Mouse (Mus musculus): ENCODE measurements around the gene Ggn. TPM values are rescaled to one million over a fixed set of nuclear protein-coding genes. Genes with fewer than 3 reads are reported as not detected.
"Not testable (repeated sequence)": the region's sequence is repeated elsewhere in the genome, so short reads cannot be mapped to it uniquely, and the experiment has no call there.

The Ggn gene
- total and polyA plus RNA-seq, 3 experiments = 0.19 to 1.0 TPM; not detected in 1

- Histone ChIP-seq H3K27me3 (ENCODE audit: control insufficient read depth in 1 of 2, insufficient read depth in 2 of 2, low read length in 2 of 2) (no peaks in the 10 kb centered on the region), H3K27ac (ENCODE audit: control insufficient read depth, low read depth, low read length) (no peak overlapping the region), H3K4me1 (ENCODE audit: control insufficient read depth in 1 of 2, insufficient read depth in 2 of 2, low read length in 2 of 2) (peaks cover 3 to 9% of the 10 kb centered on the region in 2 experiments; a peak in 3 of 4 replicates), H3K9ac (ENCODE audit: control insufficient read depth, low read depth, low read length, poor library complexity, severe bottlenecking) (no peak overlapping the region), H3K79me2 (ENCODE audit: control insufficient read depth, insufficient read depth, low read length, poor library complexity) (no peaks in the 10 kb centered on the region), H3K9me3 (replicated peaks; ENCODE audit: insufficient read depth, low read length) (no peaks in the 10 kb centered on the region), H3K36me3 (ENCODE audit: control insufficient read depth in 1 of 2, insufficient read depth in 2 of 2, low read length in 2 of 2) (peaks cover 0 to 6% of the 10 kb centered on the region in 2 experiments; a peak in 2 of 4 replicates), H3K4me3 (ENCODE audit: control insufficient read depth in 1 of 2, insufficient read depth in 1 of 2, low read depth in 2 of 2, low read length in 2 of 2) (no peak overlapping the region)
- TF ChIP-seq MAFK (IDR thresholded peaks at IDR 0.05; ENCODE audit: borderline replicate concordance, low read depth, low read length) (no peak), KAT2A (conservative IDR thresholded peaks at IDR 0.05; ENCODE audit: low read depth, low read length) (no peak), USF2 (IDR thresholded peaks at IDR 0.05; ENCODE audit: borderline replicate concordance in 1 of 2, insufficient read depth in 1 of 2, low read depth in 1 of 2, low read length in 2 of 2) (no peak), ZMIZ1 (IDR thresholded peaks at IDR 0.05; ENCODE audit: low read depth, low read length) (no peak)
- DNase-seq (ENCODE audit: low read depth, low spot score) = no peak
Observed at GRCm38 (mm10) chr7:29137429-29137828, 32.6 kb upstream of the Ggn start.

GRCm38 (mm10) chr7:29139237-29139636 is 30.8 kb upstream of the Ggn start:
- DNase-seq (ENCODE audit: low read depth, low spot score); H3K4me3 ChIP-seq (ENCODE audit: control insufficient read depth in 1 of 2, insufficient read depth in 1 of 2, low read depth in 2 of 2, low read length in 2 of 2); H3K27ac ChIP-seq (ENCODE audit: control insufficient read depth, low read depth, low read length); H3K36me3 ChIP-seq (ENCODE audit: control insufficient read depth in 1 of 2, insufficient read depth in 2 of 2, low read length in 2 of 2); H3K9ac ChIP-seq (ENCODE audit: control insufficient read depth, low read depth, low read length, poor library complexity, severe bottlenecking); H3K27me3 ChIP-seq (ENCODE audit: control insufficient read depth in 1 of 2, insufficient read depth in 2 of 2, low read length in 2 of 2); H3K79me2 ChIP-seq (ENCODE audit: control insufficient read depth, insufficient read depth, low read length, poor library complexity); H3K9me3 ChIP-seq (replicated peaks; ENCODE audit: insufficient read depth, low read length): not testable (repeated sequence)
- TF ChIP-seq ZNF384 (IDR thresholded peaks at IDR 0.05; ENCODE audit: low read depth, low read length) = peak; percentile 79
- H3K4me1 ChIP-seq (ENCODE audit: control insufficient read depth in 1 of 2, insufficient read depth in 2 of 2, low read length in 2 of 2) = peaks cover 5 to 12% of the 10 kb centered on the region in 2 experiments

- Histone ChIP-seq H3K4me1 (ENCODE audit: control insufficient read depth in 1 of 2, insufficient read depth in 2 of 2, low read length in 2 of 2) (peaks cover 5 to 16% of the 10 kb centered on the region in 2 experiments), H3K9me3 (replicated peaks; ENCODE audit: insufficient read depth, low read length) (no peaks in the 10 kb centered on the region), H3K36me3 (ENCODE audit: control insufficient read depth in 1 of 2, insufficient read depth in 2 of 2, low read length in 2 of 2) (peaks cover 0 to 6% of the 10 kb centered on the region in 2 experiments; a peak in 2 of 4 replicates), H3K4me3 (ENCODE audit: control insufficient read depth in 1 of 2, insufficient read depth in 1 of 2, low read depth in 2 of 2, low read length in 2 of 2) (no peak overlapping the region), H3K27ac (ENCODE audit: control insufficient read depth, low read depth, low read length) (no peak overlapping the region), H3K9ac (ENCODE audit: control insufficient read depth, low read depth, low read length, poor library complexity, severe bottlenecking) (no peak overlapping the region), H3K27me3 (ENCODE audit: control insufficient read depth in 1 of 2, insufficient read depth in 2 of 2, low read length in 2 of 2) (no peaks in the 10 kb centered on the region), H3K79me2 (ENCODE audit: control insufficient read depth, insufficient read depth, low read length, poor library complexity) (no peaks in the 10 kb centered on the region)
- no peak for DNase-seq (ENCODE audit: low read depth, low spot score)
- TF ChIP-seq GABPA (IDR thresholded peaks at IDR 0.05; ENCODE audit: low read depth, low read length) (no peak), TCF12 (IDR thresholded peaks at IDR 0.05; ENCODE audit: low read depth, low read length) (no peak), ETS1 (IDR thresholded peaks at IDR 0.05; ENCODE audit: low read depth, low read length) (no peak), MAZ (IDR thresholded peaks at IDR 0.05; ENCODE audit: low read depth, low read length) (no peak), ZKSCAN1 (IDR thresholded peaks at IDR 0.05; ENCODE audit: low read depth, low read length) (no peak), USF2 (IDR thresholded peaks at IDR 0.05; ENCODE audit: borderline replicate concordance in 1 of 2, insufficient read depth in 1 of 2, low read depth in 1 of 2, low read length in 2 of 2) (no peak), RAD21 (IDR thresholded peaks at IDR 0.05; ENCODE audit: low read depth, low read length) (no peak), ZC3H11A (IDR thresholded peaks at IDR 0.05; ENCODE audit: low read depth, low read length) (no peak), USF1 (IDR thresholded peaks at IDR 0.05; ENCODE audit: low read depth, low read length) (no peak), SMC3 (IDR thresholded peaks at IDR 0.05; ENCODE audit: low read depth, low read length) (no peak), GATA1 (IDR thresholded peaks at IDR 0.05; ENCODE audit: low read depth, low read length) (no peak)
Observed at GRCm38 (mm10) chr7:29141416-29141815, 28.6 kb upstream of the Ggn start.

Data from MEL (cell line).